Mouse (Mus musculus) bone marrow macrophage, adult 2 months (primary cell): ENCODE results near the gene Tomm7. TPM values are rescaled to one million over a fixed set of nuclear protein-coding genes. Genes with fewer than 3 reads are reported as not detected.
A peak's percentile ranks its signal among the peaks of the same experiment; 100 is the strongest.
"Not testable (repeated sequence)": the region's sequence is repeated elsewhere in the genome, so short reads cannot be mapped to it uniquely, and the experiment has no call there.

Experiments used
- H3K27ac ChIP-seq: 2 replicates; pipeline ENCODE4 v1.5.1; 2012; ENCODE audit warnings: low read depth, low read length; ENCODE audit not compliant: insufficient read depth
- H3K4me1 ChIP-seq: 2 replicates; pipeline ENCODE4 v1.6.1; 2012; ENCODE audit warnings: low read length; ENCODE audit not compliant: control insufficient read depth, insufficient read depth
- H3K4me3 ChIP-seq: 2 replicates; pipeline ENCODE4 v1.5.1; 2012; ENCODE audit warnings: mild to moderate bottlenecking, low read length, moderate library complexity; ENCODE audit not compliant: insufficient read depth
- CTCF ChIP-seq: IDR thresholded peaks from 2 replicates; pipeline ENCODE4 v1.5.1; 2012; ENCODE audit warnings: low read depth, mild to moderate bottlenecking, low read length, moderate library complexity
- POLR2A ChIP-seq: IDR thresholded peaks from 2 replicates; pipeline ENCODE4 v1.6.1; 2012; ENCODE audit warnings: mild to moderate bottlenecking, low read depth, low read length, borderline replicate concordance
- polyA plus RNA-seq: library from polyadenylated mRNA; stranded (reverse); fragments of >200 nt; gene quantifications from 2 replicates; pipeline ENCODE4 v1.2.4, GENCODE M21; 2012; ENCODE audit not compliant: missing spikeins, insufficient read depth, insufficient read length

Gene Tomm7
- polyA plus RNA-seq, 1 experiment = 67.6 TPM

DNA sequence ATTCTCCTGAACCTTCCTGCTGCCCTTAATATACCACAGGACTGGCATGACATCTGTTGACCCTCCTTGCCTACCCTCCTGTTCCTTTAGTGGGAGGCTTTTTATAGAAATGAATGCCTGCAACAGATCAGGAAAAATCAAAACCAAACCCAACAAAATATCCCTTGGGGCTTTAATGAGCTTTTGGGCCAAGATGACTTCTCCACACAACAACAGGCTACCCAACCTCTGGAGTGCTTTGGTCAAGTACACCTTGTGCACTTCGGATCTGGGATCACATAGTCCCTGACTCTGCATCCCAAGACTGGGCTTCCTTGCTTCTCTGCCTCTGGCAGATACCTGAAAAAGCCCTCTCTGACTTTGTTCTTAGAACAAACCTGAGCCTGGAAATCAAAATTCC, 12.2 kb upstream of the Tomm7 start:
- TF ChIP-seq CTCF (no peak), POLR2A (no peak)
- no peak overlapping the region for H3K27ac ChIP-seq

DNA sequence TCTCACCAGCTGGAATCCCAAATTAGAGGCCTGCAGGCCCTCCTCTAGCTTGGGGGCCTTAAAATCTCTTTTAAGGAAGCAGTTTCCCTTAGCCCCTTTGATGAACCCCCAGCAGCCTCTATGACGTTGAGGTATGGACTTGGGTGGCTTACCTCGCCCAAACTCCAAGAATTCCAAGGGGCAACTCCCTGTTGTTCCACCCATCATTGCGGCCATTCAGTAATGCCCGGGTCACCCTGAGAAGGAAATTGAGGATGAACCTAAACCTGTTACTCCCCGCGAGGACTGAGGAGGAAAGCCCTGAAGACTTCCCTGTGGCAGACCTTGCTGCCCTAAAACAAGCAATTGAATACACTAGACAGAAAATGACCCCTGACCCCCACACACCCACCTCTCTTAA, 11.5 kb upstream of the Tomm7 start:
- H3K4me3 ChIP-seq = no peak overlapping the region
- H3K4me1 ChIP-seq = no peaks in the 10 kb centered on the region
- H3K27ac ChIP-seq = no peak overlapping the region
- TF ChIP-seq CTCF = no peak
- TF ChIP-seq POLR2A = no peak

More for the DNA sequence above, 12.2 kb upstream of the Tomm7 start:
- Histone ChIP-seq H3K4me3 (no peak overlapping the region), H3K4me1 (no peaks in the 10 kb centered on the region)

DNA sequence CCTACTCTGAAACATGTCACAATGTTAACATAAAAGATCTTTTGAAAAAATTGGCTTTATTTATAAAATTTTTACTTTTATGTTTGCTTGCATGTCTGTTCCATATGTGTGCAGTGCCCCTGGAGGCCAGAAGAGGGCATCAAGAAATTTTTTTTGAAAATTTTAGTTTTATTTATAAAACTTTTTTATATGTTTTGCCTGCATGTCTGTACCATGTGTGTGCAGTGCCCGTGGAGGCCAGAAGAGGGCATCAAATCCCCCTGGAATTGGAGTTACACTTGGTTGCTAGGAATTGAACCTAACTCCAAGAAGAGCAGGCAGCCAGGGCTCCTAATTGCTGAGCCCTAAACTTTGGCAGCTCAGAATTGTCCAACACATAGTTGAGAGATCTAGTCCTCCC, 9.0 kb upstream of the Tomm7 start:
- not testable (repeated sequence) for H3K4me1 ChIP-seq, H3K4me3 ChIP-seq, H3K27ac ChIP-seq
- TF ChIP-seq CTCF = peak; percentile 30; the same call in 1 of the 2 replicates

DNA sequence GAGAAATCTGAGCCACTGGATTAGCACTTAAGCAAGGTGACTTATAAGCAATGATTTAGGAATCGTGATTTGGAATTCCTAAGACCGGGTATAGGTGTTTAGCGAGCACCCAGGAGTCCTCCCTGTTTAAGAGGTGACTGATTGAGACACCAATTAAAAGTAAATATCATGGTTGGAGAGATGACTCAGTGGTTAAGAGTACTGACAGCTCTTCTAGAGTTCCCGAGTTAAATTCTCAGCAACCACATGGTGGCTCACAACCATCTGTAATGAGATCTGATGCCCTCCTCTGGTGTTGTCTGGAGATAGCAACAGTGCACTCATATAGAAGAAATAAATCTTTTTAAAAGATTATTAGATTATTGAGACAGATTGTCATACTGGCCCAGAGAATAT, 7.2 kb upstream of the Tomm7 start:
- not testable (repeated sequence) for H3K4me1 ChIP-seq
- peak overlapping the region; percentile 59 for H3K27ac ChIP-seq
- peak overlapping the region; percentile 87 for H3K4me3 ChIP-seq

DNA sequence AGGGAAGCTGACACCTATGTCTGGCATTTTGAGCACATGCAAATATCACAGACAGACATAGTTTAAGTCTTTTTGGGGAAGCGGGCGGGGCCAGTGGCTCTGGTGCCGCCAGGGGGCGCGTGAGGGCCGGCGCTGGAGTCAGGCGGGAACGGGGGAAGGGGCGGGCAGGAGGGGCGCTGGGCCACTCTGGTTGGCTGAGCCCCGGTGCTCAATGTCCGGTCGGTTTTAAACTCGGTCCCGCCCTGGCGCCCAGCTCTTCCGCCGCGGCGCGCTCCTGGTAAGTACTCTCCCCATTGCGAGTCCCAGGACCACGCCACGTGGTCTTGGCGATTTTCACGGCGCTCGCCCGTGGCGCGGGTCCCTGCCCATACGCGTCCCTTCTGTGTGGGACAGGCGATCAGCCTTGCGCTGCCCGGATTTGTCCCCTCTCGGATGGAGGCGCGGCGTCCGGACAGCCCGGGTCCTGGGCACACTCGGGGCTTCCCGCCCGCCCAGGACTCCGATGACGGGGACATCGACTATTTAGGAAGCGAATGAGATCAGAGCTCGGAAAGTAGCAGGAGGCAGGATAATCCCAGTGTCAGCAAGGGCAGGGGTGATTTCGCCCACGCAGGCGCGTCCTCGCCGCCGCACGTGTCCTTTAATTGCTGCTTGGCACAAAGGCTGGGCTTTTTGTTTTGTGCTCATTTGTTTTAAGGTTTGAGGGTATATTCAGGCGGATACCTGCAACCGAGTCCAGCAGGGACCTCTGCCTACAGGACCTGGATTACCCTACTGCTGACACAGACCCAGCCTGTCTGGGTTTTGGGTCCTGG, 6.6 kb upstream of the Tomm7 start:
- TF ChIP-seq CTCF (no peak), POLR2A (no peak)
- peak overlapping the region; percentile 59 for H3K27ac ChIP-seq
- H3K4me1 ChIP-seq = no peaks in the 10 kb centered on the region
- peak overlapping the region; percentile 87 for H3K4me3 ChIP-seq

DNA sequence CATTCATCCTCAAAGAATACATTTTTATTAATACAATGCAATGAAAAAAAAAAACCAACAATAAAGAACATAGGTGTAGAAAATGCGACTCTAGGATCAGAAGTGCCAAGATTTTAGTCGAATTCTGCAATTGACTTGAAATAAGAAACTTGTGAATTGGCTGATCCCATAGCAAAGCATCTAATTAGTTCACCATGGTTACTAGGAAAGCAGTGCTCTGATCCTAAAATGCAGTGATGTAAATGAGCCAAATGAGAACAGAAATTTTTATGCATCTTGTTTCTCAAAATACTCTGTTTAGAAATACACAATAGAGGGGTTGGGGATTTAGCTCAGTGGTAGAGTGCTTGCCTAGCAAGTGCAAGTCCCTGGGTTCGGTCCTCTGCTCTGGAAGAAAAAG, 1.2 kb upstream of the Tomm7 start:
- Histone ChIP-seq H3K27ac (peak overlapping the region; percentile 72; the same call in 1 of the 2 replicates), H3K4me3 (no peak overlapping the region), H3K4me1 (peaks cover 7% of the 10 kb centered on the region)
- TF ChIP-seq POLR2A (no peak), CTCF (no peak)

DNA sequence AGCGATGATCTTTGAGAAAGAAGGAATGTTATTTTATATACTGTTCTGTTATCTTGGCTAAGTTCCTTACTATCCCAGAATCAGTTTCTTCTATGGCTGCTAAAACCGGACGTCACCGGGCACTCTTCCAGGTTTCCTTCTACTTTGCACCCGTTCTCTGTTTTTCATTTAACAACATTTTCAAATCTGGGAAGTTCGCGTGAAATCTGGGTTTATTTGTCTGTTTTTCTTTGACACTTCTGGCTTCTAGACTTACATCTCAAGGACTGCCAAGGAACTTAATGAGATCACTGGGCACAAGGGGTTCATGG, 525 bp upstream of the Tomm7 start:
- peak overlapping the region; percentile 63 for H3K4me3 ChIP-seq
- TF ChIP-seq CTCF (no peak), POLR2A (no peak)
- H3K27ac ChIP-seq = peak overlapping the region; percentile 72
- H3K4me1 ChIP-seq = peaks cover 7% of the 10 kb centered on the region

DNA sequence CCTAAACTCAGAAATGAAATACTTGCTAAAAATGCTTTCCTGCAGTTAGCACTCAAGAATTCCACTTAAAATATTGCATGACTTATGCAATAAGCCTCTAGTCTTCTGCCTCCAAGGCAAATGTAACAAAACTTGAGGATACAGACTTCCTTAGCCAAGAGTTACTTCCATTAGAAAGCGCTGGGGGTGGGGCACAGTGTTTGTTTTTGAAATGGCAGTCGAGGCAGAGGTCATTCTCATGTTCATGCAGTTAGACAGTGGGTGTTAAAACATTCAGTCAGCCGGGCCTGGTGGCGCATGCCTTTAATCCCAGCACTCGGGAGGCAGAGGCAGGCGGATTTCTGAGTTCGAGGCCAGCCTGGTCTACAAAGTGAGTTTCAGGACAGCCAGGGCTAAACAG, 5.8 kb downstream of the Tomm7 start:
- no peak overlapping the region for H3K4me3 ChIP-seq
- H3K4me1 ChIP-seq = peaks cover 10% of the 10 kb centered on the region
- no peak for TF ChIP-seq POLR2A
- no peak overlapping the region for H3K27ac ChIP-seq

DNA sequence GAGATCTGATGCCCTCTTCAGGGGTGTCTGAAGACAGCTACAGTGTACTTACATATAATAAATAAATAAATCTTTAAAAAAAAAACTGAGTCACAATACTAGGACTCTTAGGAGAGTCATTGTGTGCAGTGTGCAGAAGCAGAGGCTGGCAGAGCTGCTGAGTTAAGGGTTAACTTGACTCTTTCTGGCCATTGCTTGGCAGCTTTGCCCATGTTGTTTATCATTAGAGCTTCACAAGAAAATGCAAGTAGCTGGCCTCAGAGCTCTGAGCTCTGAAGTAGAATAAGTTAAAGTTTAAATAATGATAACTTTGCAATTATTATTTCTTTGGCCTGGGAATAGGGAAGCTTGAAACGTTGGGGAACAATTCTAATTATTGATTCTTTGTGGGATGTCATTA, 8.3 kb downstream of the Tomm7 start:
- not testable (repeated sequence) for H3K4me3 ChIP-seq, H3K4me1 ChIP-seq, H3K27ac ChIP-seq

DNA sequence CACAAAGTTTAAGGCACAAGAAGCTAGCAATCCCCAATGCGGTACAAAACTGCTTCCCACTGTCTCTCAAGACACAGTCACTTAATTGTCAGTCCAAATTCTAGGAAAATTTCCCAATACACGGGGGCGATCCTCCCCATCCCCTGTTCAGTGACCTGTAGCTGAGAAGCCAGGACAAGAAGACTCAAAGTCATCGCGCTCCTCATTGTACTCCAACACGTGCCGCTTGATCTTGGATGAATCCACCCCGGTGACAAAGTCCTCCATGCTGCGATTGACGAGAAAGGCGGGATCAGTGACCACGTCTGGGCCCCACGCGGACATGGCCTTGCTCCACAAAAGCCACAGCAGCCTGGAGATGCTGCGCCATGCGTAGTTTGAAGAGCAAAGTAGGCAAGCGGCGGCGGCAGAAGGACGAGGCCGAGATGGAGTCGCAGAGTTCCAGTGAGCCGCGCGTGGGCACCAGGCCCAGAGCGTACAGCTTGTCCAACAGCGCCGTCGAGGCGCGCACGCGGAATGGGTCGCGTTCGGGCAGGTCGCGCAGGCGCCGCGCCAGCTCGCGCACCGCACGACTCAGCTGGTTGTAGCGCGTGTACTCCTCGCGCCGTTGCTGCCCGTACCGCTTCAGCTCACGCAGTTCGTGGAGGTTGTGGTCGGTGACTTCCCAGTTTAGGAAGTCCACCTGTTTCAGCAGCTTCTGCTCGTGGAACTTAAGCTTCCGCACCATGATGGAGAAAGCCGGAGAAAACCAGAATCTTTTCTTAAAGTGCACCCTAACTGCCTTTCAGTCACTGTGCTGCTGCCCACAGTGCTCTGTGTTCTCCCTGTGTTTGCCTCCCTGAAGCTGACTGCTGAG, 12.8 kb downstream of the Tomm7 start:
- TF ChIP-seq CTCF = no peak
- no peak for TF ChIP-seq POLR2A
- Histone ChIP-seq H3K4me3 (no peak overlapping the region), H3K4me1 (peaks cover 1% of the 10 kb centered on the region), H3K27ac (no peak overlapping the region)
